Mouse (Mus musculus) cerebellum, adult 8-10 months (tissue): ENCODE results near the gene Cela3b.
"Not testable (repeated sequence)": the region's sequence is repeated elsewhere in the genome, so short reads cannot be mapped to it uniquely, and the experiment has no call there.

Source experiments
- DNase-seq: peaks from one replicate; pipeline ENCODE4 v3.0.0; 2022

The Cela3b gene

DNA sequence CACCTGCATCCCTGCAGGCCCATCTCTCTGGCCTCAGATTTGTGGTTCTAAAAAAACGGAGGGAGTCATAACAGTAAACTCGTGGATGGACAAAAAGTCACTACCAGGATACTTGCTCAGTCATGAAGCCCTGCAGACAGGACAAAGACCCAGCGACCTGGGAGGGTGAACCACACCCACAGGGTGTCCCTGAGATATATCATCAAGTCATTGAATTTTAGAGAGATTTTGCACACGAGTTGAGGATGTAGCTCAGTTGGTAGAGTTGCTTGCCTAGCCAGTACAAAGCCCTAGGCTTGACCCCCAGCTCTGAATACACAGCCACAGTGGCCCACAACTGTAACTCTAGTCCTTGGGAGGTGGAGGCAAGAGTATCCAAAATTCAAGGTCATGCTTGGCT, 30.9 kb upstream of the Cela3b start:
- DNase-seq = no peak

DNA sequence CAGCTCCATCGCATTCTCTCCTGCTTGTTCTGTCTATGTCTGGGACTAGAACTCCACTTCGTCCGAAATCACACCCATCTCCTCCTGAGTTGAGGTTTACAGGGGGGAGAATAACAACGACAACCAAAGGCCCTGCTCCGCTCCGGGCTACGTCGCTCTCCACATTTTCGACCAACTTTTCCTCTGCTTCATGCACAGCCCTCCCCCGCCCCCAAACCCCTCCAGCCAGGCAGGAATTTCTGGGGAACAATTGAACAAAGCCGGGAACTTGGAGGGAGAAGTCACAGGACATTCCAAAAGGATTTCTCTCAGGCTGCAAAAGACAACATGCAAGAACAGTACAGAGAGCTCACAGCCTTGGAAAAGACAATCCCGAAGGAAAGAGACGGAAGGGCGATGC, 30.3 kb upstream of the Cela3b start:
- DNase-seq = no peak

DNA sequence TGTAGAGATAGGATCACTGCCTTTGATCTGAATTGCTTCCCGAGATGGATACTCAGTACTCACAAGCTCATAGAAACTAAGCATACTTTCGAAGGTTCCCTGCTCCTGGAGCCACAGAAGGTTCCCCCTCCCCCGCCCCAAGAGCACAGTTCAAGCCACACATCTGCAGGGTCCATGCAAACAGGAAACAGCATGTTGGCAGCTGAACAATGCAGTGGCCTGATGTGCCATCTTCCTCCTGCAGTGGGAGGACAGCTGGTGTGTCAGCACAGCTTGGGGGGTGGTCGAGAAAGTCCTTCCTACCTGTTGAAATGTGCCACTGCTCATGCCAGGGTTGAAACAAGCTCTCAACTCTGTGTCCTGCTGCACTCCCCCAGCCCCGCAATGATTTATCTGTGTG, 28.5 kb upstream of the Cela3b start:
- no peak for DNase-seq

DNA sequence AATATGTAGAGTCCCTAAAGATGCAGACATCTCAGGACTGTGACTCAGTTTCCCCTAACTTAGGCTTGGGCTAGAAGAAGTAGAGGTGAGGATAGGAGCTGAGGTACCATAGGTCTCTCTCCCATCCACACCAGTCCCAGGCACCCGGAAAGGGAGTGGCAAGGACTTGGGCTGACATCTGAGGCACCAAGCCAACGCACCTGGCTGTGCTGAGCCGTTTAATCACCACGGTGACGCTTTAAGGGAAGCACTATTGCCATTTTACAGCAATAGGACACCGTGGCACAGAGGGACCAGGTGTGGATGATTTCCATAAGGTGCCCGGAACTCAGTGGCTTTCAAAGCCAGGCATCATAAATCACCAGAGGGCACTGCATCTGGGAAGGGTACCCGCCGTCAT, 28.0 kb upstream of the Cela3b start:
- DNase-seq = no peak

DNA sequence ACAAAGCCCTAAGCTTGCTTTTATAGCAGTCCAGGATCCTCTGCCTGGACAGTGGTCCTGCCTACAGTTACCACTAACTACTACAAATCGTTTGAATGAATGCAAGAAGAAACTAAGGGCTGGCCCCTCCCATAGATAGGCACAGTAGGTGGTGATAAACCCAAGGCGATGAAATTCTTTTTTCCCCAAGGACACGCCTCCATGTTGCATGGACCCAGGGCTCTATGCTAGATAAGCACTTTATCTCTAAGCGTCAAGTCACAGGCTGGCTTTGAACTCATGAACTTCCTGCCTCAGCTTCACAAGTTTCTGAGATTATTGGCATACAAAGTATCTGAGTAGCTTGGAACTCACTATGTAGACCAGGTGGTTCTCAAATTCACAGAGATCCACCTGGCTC, 27.0 kb upstream of the Cela3b start:
- DNase-seq = no peak

DNA sequence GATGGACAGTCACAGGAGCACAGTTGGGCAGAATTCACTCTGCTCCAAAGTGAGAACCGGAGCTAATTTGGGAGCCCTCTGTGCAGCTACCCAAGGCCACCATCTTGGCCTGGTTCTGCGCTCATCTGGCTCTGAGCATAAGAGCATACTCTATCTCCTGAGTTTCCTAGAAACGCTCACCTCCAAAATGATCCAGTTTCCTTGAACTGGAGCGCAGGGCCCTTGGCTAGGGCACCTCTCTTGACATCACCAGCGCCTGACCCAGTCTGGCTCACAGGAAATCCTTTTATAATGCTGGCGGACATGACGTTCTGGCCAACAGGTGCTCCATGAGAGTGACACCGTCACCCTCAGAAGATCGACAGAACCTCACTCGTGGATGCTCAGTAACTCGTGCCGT, 26.2 kb upstream of the Cela3b start:
- DNase-seq = no peak

DNA sequence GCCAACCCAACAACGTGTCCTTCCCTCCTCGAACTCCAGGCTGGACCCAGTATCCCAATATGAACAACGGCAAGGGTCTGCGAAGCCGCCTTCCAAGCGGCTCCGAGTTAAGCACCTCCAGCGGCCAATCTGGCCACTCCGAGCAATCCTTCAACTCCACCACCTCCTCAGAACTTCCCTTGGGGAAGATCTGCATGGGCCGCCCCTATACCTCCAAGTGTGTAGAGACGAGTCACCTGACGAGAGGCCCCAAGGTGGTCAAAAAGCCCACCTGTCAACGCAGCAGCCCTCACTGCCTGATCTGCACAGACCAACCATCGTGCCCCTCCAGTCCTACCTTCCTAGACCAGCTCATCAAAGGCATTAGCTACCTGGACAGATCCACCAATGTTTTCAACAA, 24.2 kb upstream of the Cela3b start:
- DNase-seq = no peak

DNA sequence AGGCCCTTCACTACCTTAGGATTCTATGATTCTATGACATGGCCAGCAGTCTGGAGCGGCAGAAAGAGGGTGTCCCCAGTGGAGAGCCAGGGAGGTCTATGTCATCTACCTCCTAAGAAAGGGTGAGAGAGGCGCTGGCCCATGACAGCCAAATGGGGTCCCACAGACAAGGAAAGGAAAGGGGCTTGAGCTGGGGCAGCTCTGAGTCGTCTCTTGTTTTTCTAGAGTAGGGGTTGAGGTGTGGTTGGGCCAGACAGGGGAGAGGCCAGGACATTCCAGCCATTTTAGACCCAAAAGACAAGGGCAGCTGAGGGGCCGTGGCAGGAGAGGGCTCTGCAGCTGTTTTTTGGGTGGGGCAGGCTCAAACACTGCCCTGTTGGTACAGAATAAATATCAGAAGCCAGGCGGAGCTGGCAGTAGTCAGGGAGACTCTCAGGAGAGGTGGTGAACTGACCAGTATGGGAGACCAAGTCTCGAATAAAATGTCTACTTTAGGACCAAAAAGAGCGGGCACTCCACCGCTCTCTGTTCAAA, 23.0 kb upstream of the Cela3b start, which contains the start of gene 1700013G24Rik:
Gene 1700013G24Rik, plus strand, starts transcription at position 51 of the 534 bp plus-strand sequence.
- no peak for DNase-seq

DNA sequence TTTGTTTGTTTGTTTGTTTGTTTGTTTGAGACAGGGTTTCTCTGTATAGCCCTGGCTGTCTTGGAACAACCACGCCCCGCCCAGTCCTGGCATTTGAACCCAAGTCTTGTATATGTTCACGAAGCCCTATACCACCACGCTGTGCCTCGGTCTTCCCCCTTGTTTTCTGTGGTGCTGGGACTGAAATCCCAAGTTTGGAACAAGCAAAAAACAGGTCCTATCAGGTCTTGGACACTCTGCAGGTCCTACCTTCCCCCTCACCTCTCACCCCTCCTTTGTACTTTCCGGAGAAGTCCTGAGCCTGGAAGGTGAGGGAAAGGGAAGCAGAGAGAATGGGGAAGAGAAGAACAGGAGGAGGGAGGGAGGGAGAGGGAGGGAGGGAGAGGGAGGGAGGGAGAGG, 21.9 kb upstream of the Cela3b start:
- no peak for DNase-seq

DNA sequence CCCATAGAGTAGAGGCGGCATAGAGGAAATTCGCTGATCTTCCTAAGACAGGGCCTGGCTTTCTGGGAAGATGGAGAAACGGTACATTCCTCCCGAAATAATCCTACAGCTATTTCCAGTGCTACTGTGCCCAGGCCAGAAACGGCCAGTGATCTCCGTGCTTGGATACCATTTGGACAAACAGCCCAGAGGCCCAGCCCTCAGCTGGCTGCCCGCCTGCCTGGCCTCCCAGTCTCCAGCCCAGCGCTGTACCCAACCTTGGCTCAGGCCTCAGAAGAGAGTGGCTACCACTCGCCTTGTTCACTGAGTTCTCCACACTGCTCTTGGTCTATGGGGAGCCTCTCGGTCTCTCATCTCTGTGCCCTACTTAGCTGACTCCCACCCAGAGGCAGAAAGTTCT, 19.4 kb upstream of the Cela3b start:
- no peak for DNase-seq

DNA sequence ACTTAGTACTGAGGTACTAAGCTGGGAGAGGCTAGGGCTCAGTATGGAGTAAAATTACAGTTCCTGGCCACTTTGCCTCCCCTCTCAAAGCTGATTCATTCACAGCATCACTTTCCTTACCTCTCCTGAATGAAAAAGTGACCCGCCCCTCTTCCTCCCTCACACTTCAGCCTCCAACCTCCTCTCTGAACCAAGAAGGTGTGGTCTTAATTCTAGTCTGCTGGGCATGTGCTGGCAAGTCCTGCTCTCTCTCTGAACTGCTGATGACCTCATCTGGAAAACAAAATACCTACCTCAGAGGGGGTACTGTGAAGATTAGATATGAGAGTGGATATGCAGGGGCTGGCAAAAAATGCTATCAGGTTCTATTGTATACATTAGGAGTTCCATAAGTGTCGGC, 18.8 kb upstream of the Cela3b start:
- no peak for DNase-seq

DNA sequence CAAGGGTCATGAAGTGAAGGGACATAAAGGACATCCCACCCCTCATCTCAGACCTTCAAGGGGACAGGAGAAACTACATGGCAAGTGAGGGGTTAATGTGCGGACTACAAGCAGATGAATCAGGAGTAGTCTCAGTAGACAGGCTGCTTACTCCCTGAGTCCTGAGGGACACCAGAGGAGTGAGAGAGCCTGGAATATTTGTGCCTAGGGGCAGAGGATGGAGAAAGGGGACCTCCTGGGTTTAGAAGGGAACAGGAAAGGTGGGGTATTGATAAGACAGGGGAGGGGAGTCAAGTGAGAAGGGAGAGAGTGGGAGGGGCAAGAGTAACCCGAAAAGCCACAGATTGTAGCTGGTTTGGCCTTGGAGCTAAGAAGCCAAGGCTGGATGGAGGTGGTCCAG, 18.3 kb upstream of the Cela3b start:
- DNase-seq = no peak

DNA sequence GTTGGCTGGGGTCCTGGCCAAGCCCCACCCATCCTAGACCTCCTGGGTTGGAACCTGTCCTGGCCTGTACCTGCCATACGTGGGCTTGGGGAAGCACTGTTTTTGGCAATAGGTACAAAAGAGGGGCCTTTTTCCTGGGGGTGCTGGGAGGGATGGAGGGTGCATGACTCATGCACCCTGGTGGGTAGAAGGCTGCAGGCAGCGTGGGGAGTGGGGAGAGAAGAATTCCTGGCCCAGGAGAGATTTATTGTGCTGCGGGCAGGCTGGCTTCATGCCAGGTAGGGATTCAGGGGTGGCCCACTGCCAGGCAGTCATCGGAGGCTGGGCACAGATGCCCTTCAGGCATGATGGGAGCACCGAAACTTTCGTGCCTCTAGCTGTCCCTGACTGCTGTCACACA, 17.9 kb upstream of the Cela3b start:
- peak; percentile 32 for DNase-seq

DNA sequence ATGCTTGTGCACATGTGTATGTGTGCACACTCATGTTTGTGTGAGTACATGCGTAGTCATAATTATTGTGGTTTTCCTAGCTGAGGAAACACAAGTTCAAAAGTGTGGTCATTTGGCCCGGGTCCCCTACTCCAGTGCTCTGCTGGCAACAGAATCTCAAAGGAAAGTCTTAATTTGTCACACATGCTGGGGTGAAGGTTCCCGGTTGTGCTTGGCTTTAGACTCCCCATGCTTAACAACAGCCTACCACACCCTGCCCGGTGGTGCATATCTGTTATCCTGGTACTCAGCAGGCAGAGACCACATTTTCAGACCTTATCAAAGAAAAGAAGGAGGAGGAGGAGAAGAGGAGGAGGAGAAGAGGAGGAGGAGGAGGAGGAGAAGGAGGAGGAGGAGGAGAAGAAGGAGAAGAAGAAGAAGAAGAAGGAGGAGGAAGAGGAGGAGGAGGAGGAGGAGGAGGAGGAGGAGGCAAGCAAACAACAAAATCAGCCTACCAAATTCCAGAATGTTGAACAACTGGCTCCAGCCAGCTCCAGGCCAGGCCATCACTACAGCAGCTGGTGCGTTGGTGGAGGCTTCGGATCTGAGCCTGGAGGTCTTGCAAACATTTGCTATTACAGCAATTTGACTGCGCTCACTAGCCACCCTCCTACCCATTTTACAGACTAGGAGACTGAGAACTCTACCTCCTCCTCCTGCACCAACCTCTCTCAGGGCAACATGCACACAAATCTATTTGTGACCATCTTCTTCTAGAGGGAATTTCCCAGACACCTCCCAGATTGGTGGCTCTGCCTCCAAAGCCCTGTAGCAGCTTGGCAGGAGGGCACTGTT, 17.2 kb upstream of the Cela3b start:
- DNase-seq = no peak

DNA sequence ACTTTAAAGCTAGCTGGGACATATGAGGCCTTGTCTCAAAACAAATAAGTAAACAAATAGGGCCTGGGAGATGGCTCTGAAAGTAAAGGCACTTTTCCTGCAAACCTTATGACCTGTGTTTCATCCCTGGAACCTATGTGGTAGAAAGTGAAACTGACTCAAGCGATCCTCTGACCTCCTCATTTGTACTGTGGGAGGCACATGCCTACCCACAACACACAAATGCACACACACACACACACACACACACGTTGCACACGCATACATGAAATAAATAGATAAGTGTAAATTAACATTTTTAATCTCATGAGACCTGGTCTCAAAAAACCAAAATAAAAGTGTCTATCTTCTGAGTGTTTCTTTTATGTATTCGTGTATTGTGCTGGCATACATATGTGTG, 15.5 kb upstream of the Cela3b start:
- no peak for DNase-seq

DNA sequence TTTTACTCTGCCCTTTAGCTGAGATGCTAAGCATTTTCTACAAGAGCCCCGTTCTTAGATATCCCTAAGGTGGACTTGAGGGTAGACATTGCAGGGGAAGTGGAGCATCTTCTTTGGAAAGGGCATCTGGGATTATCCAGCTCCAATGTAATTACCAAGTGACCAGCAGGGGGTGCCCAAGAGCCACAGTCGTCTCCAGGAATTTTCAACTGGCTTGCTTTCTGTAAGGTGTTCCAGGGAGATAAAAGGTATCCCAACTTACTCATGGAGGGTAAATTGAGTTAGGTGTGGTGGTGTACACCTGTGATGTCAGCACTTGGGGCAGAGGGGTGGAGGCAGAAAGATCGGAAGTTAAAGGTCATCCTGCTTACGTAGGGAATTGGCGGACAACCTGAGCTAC, 13.3 kb upstream of the Cela3b start:
- DNase-seq = peak; percentile 85

DNA sequence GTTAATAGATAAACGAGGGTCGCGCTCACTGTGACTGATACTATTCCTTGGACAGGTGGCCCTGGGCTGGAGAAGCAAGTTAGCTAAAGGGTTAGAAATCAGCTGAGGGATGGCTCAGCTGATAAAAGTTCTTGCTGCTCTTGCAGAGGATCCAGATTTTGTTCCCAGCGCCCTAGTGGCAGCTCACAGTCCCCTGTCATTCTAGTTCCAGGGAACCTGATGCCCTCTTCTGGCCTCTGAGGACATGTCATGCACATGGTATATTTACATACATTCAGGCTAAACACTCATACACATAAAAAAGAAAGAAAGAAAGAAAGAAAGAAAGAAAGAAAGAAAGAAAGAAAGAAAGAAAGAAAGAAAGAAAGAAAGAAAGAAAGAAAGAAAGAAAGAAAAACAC, 11.0 kb upstream of the Cela3b start:
- no peak for DNase-seq

DNA sequence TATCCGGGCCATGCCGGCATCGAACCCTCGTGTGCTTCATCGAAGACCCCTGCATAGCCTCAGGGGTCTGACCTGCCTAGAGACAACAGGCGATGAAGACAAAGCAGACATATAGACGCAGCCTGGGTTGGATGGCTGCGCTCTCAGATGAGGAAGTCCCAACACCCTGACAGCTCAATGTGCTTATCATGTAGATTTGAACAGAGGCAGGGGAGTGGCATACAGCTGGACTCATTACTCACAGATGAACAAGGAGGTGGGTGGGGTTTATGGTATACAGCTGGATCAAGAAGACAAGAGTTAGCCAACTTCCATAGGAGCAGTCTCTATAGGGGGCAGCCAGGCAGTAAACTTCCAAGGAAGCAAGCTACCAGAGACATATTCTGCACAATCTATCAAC, 8.5 kb upstream of the Cela3b start:
- no peak for DNase-seq

DNA sequence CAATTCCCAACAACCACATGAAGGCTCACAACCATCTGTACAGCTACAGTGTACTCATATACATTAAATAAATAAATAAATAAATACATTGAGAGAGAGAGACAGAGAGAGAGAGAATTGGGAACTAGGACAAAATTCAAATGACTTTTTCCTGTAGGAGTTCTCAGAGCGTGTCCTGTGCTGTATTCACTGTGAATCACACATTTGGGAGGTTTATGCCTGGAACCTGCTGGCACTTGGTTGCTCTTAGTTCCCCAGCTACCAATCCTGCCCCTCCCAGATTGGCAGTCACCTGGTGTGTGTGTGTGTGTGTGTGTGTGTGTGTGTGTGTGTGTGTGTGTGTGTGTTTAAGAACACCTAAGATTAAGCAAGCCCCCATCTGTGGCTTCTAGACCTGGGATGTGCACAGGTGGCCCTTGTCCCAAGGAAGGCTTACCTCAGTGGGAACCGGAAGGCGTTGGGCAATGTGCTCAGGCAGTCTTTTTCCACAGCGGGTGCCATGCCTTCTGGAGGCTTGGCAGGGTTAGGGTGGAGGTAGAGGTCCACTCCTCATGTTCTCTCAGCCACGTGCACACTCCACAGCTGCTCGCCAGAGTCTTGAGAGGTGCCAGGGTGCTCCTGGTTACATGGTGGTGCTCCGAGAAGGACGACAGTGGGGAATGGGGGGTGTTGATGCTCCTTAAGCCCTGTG, 6.8 kb upstream of the Cela3b start:
- no peak for DNase-seq

DNA sequence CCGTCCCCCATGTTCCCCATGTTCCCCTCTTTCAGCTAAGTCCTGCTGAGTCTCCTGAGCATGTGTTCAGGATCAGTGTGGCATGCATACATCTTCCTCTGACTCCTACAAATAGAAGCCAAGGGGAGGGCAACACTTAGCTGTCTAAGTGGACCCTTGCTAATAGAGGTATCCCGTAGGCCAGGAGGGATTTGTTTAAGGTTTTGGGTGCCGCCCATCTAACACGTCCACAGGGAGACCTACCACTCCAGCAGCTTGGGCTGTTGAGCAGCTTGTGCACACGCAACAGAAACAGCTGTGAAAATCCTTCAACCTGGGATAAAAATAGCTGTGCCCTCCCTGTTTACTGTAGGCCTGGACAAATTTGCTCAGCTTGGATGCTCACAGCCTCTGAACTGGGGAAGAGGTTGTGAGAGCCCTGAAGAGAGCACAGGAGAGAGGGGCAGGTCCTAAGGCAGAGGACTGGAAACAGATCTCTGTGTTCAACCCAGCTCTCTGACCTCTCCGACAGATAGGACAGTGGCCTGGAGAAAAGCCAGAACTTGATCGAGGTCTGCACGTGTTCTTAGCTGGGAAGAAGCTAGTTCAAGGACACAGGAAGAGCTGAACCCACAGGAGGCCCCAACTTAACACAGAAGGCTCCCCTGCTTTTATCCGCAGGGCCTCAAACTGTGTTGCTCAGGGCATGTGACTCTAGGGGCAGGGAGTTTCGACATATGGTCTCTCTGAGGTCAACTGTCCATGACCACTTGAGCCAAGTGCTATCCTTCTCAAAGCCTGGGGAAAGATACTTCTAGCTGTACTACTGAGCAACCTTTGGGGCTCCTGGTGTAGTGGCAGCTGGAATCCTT, 2.6 kb upstream of the Cela3b start:
- not testable (repeated sequence) for DNase-seq

DNA sequence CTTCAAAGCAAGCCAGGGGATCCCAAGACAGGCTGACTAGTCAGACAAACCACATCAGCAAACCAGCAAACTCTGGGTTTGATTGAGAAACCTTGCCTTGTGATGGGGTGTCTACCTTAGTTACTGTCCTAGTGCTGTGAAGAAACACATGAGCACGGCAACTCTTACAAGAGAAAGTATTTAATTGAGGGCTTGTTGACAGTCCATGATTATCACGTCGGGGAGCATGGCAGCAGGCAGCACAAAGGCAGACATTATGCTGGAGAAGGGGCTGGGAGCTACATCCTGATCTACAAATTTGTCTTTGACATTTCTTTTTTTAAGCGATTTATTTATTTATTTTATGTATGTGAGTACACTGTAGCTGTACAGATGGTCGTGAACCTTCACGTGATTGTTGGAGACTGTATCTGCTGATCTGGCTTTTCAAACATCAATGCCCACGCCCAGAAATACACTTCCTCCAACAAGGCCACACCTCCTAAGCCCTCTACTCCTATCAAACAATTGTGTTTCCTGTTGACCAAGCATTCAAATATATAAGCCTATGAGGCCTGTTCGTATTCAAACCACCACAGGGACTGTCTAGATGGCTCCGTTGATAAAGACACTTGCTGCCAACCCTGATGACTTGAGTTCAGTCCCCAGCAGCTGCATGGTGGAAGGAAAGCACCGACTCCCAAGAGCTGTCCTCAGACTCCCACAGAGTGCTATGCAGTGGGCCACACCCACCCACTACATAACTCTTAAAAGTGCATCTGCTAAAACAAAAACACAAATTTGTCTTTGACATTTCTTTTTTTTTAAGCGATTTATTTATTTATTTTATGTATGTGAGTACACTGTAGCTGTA, 12.4 kb downstream of the Cela3b start:
- no peak for DNase-seq

DNA sequence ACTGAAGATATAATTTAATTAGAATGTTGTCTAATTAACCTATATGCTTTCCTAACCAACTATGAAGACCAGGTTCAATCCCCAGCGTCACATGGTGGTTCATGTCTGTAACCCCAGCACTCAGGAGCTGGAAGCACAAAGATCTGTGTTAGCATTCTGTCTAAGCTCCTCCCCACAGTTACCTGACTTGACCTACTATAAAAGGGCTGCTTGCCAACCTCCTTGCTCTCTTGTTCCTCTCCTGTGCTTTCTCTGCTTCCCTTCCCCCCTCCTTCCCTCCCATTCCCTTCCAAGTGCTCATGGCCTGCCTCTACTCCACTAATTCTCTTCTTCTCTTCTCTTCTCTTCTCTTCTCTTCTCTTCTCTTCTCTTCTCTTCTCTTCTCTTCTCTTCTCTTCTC, 15.4 kb downstream of the Cela3b start:
- no peak for DNase-seq
